Mouse (Mus musculus) thymus, postnatal 36 days (tissue): ENCODE measurements around the gene Apeh.
"Not testable (repeated sequence)": the region's sequence is repeated elsewhere in the genome, so short reads cannot be mapped to it uniquely, and the experiment has no call there.

Experiments
- DNase-seq, 2 experiments: peaks; one replicate each; pipeline ENCODE4 v3.0.0; 2022; ENCODE audit warnings: mixed read lengths in 2 of 2

Gene Apeh

GRCm38 (mm10) chr9:108094184-108094941 lies at the start of gene Apeh:
Gene Apeh (minus strand): TSS chr9:108094606.
- DNase-seq = peak; percentile 95 to 96

DNA sequence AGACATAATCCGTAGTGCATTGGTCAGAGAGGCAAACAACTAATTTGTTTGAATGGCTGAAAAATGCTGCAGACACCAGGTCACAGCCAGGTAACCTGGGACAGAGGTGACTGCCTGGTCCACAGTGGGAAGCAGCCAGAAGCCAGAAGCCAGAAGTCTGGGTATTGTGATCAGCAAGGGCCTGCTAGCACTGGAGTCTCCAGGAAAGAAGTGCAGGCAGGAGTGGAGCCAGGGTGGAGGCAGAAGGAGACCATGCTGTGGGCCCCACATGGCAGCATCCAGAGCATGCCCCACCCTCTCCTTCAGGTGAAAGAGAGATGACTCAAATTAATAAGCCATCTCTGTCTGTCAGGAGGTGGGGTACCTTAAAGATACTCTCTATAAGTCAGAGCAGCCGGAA lies 49.1 kb upstream of the Apeh start:
- no peak for DNase-seq

- no peak for DNase-seq
Observed at GRCm38 (mm10) chr9:108141387-108141786, 47.0 kb upstream of the Apeh start.

DNA sequence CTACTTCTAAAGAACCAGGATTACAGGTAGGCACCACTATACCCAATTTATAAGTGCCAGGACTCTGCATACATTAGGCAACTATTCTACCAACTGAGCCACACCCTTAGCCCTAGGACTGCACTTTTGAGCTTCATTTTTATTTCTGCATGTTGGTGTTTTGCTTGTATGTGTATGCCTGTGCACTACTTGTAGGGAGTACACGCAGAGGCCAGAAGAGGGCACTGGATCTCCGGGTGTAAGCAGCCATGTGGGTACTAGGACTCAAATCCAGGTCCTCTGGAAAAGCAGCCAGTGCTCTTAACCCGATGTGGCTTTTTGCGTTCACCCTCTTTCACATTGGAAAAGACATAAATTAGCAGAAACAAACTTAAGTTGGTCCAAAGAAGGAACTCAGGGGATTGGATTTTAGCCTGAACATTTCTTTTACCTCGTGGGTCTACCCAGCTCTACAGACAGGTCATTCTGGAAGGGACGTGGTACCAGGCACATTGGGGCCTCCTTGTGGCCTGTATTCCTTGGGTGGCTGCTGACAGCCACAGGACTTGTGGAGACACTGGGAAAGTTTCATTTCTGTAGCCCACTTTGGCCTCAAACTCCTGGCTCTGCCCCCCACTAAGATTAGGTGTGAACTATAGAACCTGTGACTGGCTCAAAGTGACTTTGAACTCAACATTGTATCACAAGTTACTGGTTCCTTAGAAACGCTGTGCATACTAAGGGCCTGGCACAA lies 45.7 kb upstream of the Apeh start:
- DNase-seq = peak; percentile 35 to 51

- DNase-seq = no peak
Observed at GRCm38 (mm10) chr9:108139169-108139962, 45.0 kb upstream of the Apeh start.

- DNase-seq = no peak
Observed at GRCm38 (mm10) chr9:108138118-108138517, 43.7 kb upstream of the Apeh start.

DNA sequence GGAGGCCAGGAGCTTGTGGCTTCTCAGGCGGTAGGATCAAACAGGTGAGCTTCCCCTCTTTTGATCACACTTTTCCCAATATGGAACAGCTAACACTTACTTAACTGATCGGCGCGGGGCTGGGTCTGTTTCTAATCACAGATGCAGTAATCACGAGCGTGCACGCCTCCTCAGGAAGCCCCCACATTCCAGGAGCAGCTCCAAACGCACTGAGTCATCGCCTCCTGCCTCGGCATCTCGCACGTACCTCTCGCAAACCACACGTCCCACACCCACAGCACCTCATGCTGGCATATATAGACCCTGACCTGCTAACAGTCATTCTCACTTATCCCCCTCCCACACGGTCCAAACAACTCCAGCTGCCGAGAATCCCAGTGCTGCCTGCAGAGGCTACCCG lies 43.1 kb upstream of the Apeh start:
- DNase-seq = no peak

GRCm38 (mm10) chr9:108136930-108137462 lies 42.6 kb upstream of the Apeh start:
- no peak for DNase-seq

- DNase-seq = peak in 1 of 2 experiments; percentile 35
Observed at GRCm38 (mm10) chr9:108136225-108136624, 41.8 kb upstream of the Apeh start.

DNA sequence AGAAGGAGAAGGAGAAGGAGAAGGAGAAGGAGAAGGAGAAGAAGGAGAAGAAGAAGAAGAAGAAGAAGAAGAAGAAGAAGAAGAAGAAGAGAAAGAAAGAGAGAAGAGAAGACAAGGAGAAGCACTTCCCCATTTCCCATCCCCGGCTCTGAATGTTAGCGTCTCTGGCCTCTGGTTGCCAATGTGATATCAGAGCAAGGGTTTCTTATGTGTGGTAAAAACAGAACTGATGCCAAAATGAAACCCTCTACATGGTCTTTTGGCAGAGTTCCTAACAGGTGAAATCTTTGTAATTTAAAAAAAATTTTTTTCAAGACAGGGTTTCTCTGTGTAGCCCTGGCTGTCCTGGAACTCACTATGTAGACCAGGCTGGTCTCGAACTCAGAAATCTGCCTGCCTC lies 41.3 kb upstream of the Apeh start:
- DNase-seq = not testable (repeated sequence)

DNA sequence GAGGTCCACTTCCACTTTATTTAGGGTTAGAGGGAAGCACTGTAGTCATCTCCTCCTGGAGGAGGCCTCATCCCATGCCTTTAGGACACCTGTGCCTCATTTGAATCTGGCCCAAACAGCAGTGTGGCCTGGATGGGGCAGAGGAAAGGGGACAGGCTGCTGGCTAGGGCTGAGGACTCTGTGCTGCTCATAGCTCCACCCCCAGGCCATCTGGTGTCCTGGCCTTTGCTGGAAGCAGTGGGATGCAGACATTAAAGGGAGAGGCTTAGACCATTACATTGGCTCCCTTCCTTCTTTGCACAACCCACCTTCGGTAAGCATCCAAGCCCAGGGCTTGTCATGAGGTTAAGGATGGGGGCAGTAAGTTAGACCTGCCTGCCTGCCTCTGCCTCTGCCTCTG lies 39.1 kb upstream of the Apeh start:
- no peak for DNase-seq

DNA sequence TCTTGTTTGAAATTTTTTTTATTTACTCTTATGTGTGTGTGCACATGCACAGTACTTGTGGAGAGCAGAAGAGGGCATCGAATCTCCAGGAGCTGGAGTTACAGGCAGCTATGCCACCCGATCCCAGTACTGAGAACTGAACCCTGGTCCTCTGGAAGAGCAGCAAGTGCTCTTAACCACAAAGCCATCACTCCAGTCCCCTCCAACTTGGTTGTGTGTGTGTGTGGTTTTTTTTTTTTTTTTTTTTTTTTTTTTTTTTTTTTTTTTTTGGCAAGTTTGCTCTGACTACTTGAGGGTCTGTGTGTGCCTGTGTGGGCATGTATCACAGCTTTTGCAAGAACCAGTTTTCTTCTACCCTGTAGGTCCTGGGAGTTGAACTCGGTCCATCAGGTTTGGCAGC lies 38.0 kb upstream of the Apeh start:
- no peak for DNase-seq

GRCm38 (mm10) chr9:108131502-108131901 lies 37.1 kb upstream of the Apeh start:
- no peak for DNase-seq

DNA sequence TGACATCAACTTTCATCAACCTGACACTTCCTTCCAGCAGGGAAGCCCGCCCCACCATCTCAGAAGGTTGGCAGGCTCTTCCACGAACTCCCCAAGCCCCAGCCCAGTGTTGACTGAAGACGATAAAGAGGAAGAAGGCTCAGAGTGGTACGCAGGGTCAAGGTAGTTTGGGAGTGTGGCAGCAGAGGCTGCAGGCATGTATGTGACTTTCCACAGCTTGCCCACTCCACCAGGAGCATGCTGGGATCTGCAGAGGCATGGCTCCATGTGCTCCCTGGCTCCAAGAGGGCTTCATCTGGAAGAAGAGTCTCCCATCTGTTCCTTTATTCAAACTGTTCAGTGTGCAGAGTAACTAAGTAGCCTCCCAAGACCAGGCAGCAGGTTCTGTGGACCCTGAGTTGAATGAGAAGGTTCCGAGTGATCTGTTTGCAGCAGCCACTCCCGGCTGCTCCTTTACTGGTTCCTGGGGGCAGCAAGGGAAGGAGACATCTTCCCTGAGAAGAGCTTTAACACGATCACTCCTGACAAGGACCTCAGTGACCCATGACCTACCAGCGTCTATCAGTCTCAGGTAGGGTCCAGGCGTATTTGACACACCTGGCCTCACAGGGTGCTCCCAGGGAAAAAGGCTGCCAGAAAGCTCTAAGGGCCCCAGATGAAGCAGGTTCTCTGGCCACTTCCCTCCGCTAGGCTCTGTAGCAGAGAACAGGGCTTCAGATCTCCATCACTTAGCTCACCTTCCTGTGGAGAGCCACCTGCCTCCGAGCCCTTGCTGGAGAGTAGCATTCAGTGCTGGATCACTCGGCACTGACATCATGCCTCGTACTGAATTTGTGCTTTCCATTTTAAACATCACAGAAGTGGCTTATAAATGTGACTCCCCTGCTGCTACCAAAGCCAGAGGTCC lies 34.9 kb upstream of the Apeh start:
- DNase-seq = no peak

GRCm38 (mm10) chr9:108128248-108128647 lies 33.8 kb upstream of the Apeh start:
- DNase-seq = no peak

GRCm38 (mm10) chr9:108126436-108127180 lies 32.2 kb upstream of the Apeh start:
- DNase-seq = no peak

DNA sequence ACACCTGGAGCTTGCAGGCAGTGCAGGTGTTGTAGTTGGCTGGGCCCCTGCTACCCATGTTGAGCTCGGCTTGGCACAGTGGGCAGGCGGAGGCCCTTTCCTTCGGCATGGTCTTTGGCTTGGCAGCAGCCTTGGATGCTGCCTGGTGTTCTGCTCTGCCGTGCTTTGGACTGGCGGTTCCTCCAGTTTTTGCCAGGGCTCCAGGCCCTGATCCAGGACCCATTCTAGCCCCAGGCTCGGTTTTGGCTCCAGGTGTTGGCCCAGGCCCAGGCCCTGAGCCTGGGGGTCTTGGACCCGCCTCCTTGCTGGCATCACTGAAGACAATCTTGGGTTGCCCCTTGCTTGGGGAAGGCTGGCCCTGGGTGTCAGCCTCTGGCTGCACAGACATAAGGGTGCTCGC lies 31.3 kb upstream of the Apeh start:
- no peak for DNase-seq

DNA sequence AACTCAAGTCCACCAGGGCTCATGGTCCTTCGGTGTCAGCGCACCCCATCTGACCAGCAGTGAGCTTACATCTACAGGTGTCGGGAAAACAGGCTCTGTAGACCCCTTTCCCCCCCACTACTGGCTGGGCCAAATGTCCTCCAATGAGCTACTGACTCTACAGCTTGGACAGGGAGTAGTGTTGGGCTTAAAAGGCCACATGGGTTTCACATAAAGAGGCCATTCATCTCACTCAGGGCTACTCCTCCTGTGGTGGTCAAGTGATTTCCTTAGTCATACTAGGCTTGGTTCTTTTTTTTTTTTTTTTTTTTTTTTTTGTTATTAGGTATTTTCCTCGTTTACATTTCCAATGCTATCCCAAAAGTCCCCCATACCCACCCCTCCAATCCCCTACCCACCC lies 29.5 kb upstream of the Apeh start:
- no peak for DNase-seq

GRCm38 (mm10) chr9:108121170-108121969 lies 27.0 kb upstream of the Apeh start:
- no peak for DNase-seq

DNA sequence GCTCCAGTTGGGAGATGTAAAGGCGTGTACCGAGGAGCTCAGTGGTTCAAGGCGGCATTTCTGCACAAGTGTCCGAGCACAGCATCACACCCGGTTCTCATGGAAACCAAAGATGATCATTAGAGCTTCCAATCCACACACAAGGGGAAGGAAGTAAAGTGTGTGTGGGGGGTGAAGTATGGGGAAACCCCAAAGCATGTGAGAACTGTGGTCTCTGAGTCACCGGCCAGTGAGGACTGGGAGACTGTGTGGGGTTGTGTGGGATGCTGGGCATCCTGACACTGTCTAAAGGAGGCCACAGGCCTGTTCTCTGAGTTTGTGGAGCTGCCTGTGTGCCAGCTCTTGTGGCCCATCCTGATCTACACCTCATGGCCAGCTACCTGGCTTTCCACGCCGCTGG lies 26.3 kb upstream of the Apeh start:
- DNase-seq = no peak
